Mouse (Mus musculus) thymus, adult 2 months (tissue): ENCODE measurements around the gene Cdh13. TPM values are rescaled to one million over a fixed set of nuclear protein-coding genes. Genes with fewer than 3 reads are reported as not detected.

Experiments
- DNase-seq: peaks from one replicate; pipeline ENCODE4 v3.0.0; 2021
- H3K27ac ChIP-seq: fragments of 200-500 bp; 2 replicates; pipeline ENCODE4 v1.5.1; 2012; ENCODE audit warnings: low read length, control low read depth; ENCODE audit not compliant: control insufficient read depth, insufficient read depth
- H3K27me3 ChIP-seq: fragments of 200-500 bp; 2 replicates; pipeline ENCODE4 v1.6.1; 2012; ENCODE audit warnings: mild to moderate bottlenecking, low read length, moderate library complexity, mixed read lengths; ENCODE audit not compliant: control insufficient read depth, insufficient read depth
- H3K36me3 ChIP-seq: fragments of 200-500 bp; 2 replicates; pipeline ENCODE4 v1.6.1; 2012; ENCODE audit warnings: mild to moderate bottlenecking, low read length, moderate library complexity; ENCODE audit not compliant: control insufficient read depth, insufficient read depth
- H3K4me1 ChIP-seq: fragments of 200-500 bp; replicated peaks from 2 replicates; pipeline ENCODE4 v1.6.1; 2012; ENCODE audit warnings: low read length; ENCODE audit not compliant: control insufficient read depth, insufficient read depth
- H3K4me3 ChIP-seq: fragments of 200-500 bp; 2 replicates; pipeline ENCODE4 v1.5.1; 2012; ENCODE audit warnings: mild to moderate bottlenecking, low read length, control low read depth, moderate library complexity; ENCODE audit not compliant: control insufficient read depth, insufficient read depth
- CTCF ChIP-seq: fragments of 200-500 bp; IDR thresholded peaks from 2 replicates; pipeline ENCODE4 v1.5.1; 2012; ENCODE audit warnings: mild to moderate bottlenecking, control low read depth, low read length, moderate library complexity, borderline replicate concordance; ENCODE audit not compliant: control insufficient read depth, poor library complexity, insufficient read depth; ENCODE audit errors: extremely low read depth
- POLR2A ChIP-seq: fragments of 200-500 bp; IDR thresholded peaks from 2 replicates; pipeline ENCODE4 v1.6.1; 2012; ENCODE audit warnings: mild to moderate bottlenecking, low read length, control low read depth, moderate library complexity; ENCODE audit not compliant: control insufficient read depth, poor library complexity, insufficient read depth; ENCODE audit errors: extremely low read depth
- WGBS: fragments of 180-500 bp; shearing (Covaris S2); methylation state at CpG from one replicate; pipeline ENCODE4 v1.1.7; 2018; 5-methylcytosine and 5-hydroxymethylcytosine counted together
- polyA plus RNA-seq: library from polyadenylated mRNA; depleted of rRNA; stranded (reverse); fragments of >200 nt; gene quantifications from 2 replicates; pipeline ENCODE4 v1.2.3, GENCODE M21; 2012

Cdh13 gene
- polyA plus RNA-seq, 1 experiment = 12.5 TPM

DNA sequence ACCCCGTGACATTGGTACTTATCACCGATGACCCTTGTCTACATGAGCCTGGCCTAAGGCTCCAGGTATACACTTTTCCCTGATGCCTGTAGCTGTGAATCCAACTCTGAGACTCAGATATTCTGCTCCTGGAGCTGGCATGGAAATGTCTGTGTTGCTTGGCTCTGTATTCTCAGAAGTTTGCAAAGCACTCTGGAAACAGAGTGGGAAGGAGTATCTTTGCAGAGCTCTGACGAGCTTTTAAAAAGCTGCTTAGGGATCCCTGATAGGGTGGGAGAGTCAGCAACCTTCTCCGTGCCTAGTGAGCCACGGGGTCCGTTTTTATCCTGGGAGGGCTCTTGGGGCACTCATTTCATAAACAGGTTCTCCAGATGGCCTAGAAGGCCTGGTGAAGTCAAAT lies 526.1 kb downstream of the Cdh13 start:
- no peaks in the 10 kb centered on the region for H3K36me3 ChIP-seq
- H3K4me3 ChIP-seq = no peak overlapping the region
- DNase-seq = no peak
- no peak overlapping the region for H3K27ac ChIP-seq
- no peak for TF ChIP-seq CTCF
- no peak for TF ChIP-seq POLR2A
- 87% methylated on average over 6 of the region's 6 CpGs for WGBS
- no peaks in the 10 kb centered on the region for H3K27me3 ChIP-seq
- no peaks in the 10 kb centered on the region for H3K4me1 ChIP-seq

DNA sequence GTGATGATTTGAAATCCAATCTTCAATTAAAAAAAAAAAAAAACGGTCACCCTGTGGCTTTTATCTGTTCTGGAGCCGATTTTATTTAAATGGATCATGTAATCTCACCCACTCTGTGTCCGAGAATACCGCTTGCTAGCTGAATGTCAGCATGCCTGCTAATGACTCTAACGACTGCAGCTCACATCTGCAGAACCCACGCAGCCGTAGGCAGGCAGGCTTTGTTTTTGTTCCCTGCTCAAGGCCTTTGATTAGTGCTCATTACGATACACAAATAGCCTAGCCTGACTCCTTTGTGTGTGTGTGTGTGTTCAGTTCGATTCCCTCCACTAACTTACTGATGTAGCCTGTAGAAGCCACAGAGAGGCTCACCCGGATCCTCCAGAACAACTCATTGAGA lies 531.5 kb downstream of the Cdh13 start:
- Histone ChIP-seq H3K36me3 (no peaks in the 10 kb centered on the region), H3K27ac (no peak overlapping the region), H3K4me3 (no peak overlapping the region), H3K4me1 (no peaks in the 10 kb centered on the region), H3K27me3 (no peaks in the 10 kb centered on the region)
- WGBS = 84% methylated on average over 10 of the region's 10 CpGs
- TF ChIP-seq CTCF (no peak), POLR2A (no peak)
- DNase-seq = no peak

DNA sequence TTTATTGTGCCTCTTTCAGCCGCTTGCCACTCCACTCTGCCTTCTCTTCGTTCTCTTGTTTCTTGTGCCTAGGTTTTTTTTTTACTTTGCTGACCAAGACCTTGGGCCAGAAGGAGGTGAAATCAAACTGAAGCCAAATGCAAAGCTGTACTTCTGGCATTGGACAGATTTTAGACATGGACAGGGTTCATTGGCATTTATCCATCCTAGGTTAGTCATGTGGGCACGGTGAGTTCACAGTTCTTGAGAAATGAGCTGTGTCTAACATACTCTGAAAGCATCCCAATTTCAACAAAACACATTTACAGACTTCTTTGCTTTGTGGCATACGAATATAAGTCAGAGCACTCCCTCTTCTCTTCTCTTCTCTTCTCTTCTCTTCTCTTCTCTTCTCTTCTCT lies 543.2 kb downstream of the Cdh13 start:
- TF ChIP-seq POLR2A (no peak), CTCF (no peak)
- no peaks in the 10 kb centered on the region for H3K27me3 ChIP-seq
- no peak for DNase-seq
- no peaks in the 10 kb centered on the region for H3K4me1 ChIP-seq
- no peak overlapping the region for H3K4me3 ChIP-seq
- no peaks in the 10 kb centered on the region for H3K36me3 ChIP-seq
- WGBS = 88% methylated on average over 4 of the region's 4 CpGs
- H3K27ac ChIP-seq = no peak overlapping the region

DNA sequence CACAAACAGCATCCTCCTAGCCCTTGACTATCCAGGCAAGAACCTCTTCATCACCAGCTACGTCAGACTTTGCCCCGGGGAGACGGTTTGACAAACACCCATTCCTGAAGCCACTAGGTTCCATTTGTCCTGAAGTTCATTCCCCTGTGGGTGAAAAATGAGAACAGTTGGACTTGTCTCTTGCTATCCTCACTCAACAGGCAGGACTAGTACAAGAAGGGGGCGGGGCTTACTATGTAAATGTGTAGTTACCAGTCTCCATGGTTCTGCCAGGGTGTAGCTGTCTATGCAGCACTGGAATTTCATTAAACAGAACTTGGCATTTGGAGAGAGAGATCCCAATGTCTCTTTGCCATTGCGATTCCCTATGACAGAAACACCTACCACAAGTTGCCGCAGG lies 544.2 kb downstream of the Cdh13 start:
- 94% methylated on average over 6 of the region's 6 CpGs for WGBS

DNA sequence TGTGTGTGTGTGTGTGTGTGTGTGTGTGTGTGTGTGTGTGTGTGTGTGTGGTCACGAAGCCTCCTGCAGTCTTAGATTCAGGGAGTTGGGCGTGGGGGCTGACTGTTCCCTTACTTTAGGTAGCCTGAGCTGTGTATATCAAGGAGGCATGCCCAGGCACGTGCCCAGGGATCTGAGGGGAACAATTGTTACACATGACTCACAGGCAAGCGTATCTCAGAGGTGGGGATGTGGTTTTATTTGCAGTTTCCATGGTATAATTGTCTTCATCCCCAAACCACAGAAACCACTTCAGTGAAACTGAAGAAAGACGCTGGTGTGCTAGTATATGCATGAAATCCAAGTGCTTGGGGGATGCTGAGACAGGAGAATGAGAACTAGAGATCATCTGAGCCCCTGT lies 546.8 kb downstream of the Cdh13 start:
- no peaks in the 10 kb centered on the region for H3K36me3 ChIP-seq
- no peaks in the 10 kb centered on the region for H3K4me1 ChIP-seq
- no peak overlapping the region for H3K4me3 ChIP-seq
- H3K27ac ChIP-seq = no peak overlapping the region
- TF ChIP-seq CTCF = no peak
- TF ChIP-seq POLR2A = no peak
- DNase-seq = no peak
- H3K27me3 ChIP-seq = no peaks in the 10 kb centered on the region
- WGBS = 20% methylated on average over 5 of the region's 5 CpGs

More for the DNA sequence above, 544.2 kb downstream of the Cdh13 start:
- Histone ChIP-seq H3K27me3 (no peaks in the 10 kb centered on the region), H3K4me3 (no peak overlapping the region), H3K4me1 (no peaks in the 10 kb centered on the region), H3K36me3 (no peaks in the 10 kb centered on the region), H3K27ac (no peak overlapping the region)
- no peak for TF ChIP-seq POLR2A
- no peak for TF ChIP-seq CTCF
- DNase-seq = no peak

DNA sequence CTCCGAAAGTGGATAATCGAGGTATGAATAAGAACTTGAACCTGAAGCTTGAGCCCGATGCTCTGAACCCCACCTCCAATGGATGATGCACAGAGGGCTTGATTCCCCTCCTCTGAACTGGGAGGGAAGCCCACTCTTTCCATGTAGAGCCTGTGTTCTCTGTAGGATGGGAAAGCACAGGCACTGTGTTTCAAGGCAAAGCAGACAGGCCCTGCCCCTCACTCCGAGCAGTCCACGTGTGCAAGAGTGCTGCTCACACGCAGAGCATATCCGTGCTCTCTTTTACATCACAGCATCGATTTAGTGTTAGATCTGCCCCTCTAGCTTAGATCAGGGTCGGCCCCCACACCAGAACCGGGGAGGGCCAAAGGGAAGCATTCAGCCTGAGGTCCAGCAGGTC lies 547.5 kb downstream of the Cdh13 start:
- no peak for TF ChIP-seq POLR2A
- no peak for TF ChIP-seq CTCF
- WGBS = 87% methylated on average over 10 of the region's 10 CpGs
- Histone ChIP-seq H3K4me3 (no peak overlapping the region), H3K36me3 (no peaks in the 10 kb centered on the region), H3K27ac (no peak overlapping the region), H3K27me3 (no peaks in the 10 kb centered on the region), H3K4me1 (no peaks in the 10 kb centered on the region)
- DNase-seq = no peak

DNA sequence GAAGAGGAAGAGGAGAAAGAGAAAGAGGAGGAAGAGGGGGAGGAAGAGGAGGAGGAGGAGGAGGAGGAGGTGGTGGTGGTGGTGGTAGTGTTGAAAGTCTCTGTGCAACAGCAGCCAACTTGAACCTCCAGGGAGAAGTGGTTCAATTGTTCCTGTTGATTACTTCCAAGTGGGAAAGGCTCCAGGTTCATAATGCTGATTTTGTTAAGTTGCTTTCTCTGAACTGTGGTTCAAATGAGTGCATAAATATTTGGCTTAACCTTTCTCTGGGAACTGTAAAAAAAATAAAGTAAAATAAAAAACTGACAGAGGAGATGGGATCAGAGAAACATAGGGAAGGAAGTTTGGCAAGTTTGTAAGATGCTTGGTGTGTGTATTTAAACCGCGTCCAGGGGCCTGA lies 555.3 kb downstream of the Cdh13 start:
- H3K36me3 ChIP-seq = no peaks in the 10 kb centered on the region
- 95% methylated on average over 2 of the region's 2 CpGs for WGBS
- TF ChIP-seq POLR2A (no peak), CTCF (no peak)
- H3K4me3 ChIP-seq = no peak overlapping the region
- DNase-seq = no peak
- H3K4me1 ChIP-seq = no peaks in the 10 kb centered on the region
- no peaks in the 10 kb centered on the region for H3K27me3 ChIP-seq
- H3K27ac ChIP-seq = no peak overlapping the region
